Mouse (Mus musculus) kidney, postnatal 25 days (tissue): ENCODE results near the gene Ankrd63.

Experiments used
- DNase-seq, 2 experiments: peaks; one replicate each; pipeline ENCODE4 v3.0.0; 2021; ENCODE audit warnings: mixed read lengths in 2 of 2

The Ankrd63 gene

DNA sequence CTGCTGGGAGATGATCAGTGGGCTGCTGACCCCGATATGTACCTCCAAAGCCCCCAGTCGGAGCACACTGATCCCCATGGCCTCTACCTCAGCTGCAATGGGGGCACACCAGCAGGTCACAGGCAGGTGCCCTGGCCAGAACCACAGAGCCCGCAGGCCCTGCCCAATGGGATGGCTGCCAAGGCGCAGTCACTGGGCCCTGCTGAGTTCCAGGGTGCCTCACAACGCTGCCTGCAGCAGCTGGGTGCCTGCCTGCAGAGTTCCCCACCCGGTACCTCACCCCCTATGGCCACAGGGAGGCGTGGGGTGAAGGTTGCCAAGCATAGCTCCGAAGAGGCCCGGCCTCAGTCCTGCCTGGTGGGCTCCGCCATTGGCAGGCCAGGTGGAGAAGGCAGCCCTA, 13.9 kb downstream of the Ankrd63 start:
- DNase-seq: peak; percentile 44 to 66

DNA sequence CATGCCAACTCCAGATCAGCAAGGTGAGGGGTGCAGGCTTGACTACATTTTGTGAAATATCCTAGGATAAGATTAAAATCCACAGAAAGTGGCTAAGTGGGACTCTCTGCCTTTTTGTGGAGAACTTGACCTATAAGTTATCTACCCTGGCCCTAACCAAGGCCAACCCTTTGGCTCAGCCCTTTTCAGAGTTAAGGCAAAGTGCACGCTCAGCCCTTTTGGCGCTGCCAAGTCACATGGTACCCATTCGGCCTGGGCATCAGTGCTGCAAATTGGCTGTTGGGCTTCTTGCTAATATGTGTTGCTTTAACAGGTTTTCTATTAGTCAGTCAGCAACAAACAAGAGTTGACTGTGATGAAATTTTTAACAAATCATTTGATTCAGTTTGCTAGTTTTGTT, 16.0 kb downstream of the Ankrd63 start:
- DNase-seq: peak; percentile 58 to 77

DNA sequence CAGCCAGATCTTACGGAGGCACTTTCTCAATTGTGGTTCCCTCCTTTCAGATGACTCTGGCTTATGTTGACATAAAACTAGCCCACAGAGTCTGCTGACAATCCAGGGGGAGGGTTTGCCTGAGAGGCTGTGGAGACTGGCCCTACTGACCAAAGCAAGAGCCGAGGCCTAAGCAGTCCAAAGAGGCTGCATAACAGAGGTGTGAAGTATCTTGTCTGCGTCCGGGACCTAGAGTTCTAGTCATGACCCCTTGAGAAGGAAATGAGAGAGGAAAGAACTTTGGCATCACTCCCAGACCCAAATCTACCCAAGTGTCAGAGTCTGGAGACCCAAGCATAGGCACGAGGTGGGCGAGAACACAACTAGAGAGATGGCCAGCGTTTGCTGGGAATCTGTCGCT, 17.1 kb downstream of the Ankrd63 start:
- no peak for DNase-seq

DNA sequence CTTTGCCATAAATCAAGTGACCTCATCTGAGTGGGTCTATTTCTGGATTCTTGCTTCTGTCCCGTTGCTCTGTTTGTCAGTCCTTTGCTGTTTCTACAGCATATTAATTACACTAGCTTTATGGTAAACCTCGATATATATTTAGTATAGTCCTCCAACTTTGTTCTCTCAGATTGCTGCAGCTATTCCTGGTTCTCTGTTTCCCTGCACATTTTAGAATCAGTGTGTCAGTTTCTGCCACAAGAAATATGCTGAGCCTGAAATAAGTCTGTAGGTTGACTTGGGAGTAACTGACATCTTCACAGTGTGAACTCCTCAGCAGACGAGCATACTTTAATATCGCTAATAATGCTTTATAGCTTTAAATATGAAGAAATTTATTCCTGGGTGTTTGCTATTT, 18.7 kb downstream of the Ankrd63 start:
- no peak for DNase-seq

DNA sequence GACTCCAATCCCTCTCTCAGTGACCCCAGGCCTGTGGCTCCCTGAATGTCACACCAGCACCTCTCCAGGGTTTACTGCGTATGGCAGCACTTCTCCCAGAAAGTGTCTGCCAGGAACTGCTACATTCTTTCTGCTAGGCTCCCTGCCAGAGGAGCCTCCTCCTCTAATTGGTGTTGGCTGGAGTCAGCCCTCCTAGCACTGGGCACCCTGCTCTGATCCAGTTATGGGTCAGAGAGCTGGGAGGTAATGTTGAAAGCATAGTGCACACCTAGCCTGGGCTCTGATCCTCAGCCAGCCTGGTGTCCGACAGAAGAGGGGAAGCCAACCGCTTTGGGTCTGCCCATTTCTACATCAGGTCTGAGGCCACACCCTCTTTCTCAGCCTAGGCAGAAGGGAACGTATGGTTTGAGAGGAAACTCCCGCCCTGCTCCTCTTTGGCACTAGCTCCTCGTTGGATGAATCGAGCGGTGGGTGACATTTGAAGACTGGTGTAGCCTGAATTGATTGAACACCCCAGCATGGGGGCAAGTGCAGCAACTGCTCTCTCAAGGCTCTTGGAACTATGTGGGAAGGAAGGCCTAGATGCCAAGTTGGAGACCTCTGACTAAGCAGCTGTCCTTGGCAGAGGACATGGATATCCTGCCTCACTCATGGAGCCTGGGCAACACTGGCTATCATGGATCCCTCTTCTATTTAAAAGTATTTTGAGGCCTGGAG, 21.1 kb downstream of the Ankrd63 start:
- DNase-seq: peak; percentile 60 to 74

DNA sequence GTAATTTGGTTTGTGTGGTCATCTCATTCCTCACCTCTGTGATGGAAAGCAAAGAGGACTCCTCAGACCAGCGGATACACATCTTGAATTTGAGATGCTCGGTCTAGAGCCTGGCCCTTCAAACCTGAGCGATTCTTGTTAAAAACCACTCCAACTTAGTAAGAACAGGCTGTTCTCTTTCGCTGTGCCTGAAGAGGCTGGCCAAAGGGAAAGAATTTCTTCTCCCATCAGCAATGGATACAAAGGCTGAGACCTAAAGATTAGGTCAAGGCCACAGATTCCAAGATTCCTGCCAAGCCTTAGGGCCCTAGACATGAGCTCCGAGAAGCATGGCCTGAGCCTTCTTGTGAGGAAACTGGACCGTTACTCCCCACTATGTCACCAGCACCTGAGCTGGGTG, 22.8 kb downstream of the Ankrd63 start:
- no peak for DNase-seq

DNA sequence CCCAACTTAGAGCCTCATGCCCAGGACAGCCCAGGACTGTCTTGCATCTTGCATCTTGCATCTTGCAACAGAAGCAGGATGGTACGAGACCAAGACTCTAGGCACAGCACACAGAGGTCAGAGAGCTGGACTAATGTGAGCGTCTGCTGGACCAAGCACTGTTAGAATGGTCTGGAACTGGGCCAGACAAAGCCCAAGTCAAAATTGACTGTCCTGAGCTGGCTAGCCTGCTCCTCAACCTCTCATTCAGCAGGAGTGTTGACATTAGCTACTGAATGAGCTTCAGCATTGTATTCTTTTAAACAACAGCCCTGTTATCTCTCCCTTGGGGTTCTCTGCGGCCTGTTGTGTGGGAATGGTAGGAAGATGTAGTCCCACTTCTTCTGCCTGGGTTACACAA, 24.2 kb downstream of the Ankrd63 start:
- no peak for DNase-seq

DNA sequence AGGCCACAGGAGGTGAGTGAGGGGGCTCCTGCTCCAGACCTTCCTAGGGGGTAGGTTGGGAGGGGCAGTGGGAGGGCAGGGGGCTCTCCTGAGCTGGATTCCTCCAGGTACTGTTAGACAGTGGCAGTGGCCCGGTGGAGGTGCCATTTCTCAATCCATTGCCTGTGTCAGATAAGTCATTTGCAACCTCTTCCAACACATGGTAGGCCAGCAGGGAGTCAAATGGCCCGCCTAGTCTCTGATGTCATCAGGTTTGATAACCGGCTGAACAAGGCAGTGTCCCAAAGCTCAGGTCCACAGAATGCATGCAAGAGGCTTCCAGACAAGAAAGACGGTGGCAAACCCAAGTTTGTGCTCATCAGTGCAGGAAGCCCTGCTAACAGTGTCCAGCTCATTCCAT, 25.9 kb downstream of the Ankrd63 start:
- DNase-seq: peak in 1 of 2 experiments; percentile 54

DNA sequence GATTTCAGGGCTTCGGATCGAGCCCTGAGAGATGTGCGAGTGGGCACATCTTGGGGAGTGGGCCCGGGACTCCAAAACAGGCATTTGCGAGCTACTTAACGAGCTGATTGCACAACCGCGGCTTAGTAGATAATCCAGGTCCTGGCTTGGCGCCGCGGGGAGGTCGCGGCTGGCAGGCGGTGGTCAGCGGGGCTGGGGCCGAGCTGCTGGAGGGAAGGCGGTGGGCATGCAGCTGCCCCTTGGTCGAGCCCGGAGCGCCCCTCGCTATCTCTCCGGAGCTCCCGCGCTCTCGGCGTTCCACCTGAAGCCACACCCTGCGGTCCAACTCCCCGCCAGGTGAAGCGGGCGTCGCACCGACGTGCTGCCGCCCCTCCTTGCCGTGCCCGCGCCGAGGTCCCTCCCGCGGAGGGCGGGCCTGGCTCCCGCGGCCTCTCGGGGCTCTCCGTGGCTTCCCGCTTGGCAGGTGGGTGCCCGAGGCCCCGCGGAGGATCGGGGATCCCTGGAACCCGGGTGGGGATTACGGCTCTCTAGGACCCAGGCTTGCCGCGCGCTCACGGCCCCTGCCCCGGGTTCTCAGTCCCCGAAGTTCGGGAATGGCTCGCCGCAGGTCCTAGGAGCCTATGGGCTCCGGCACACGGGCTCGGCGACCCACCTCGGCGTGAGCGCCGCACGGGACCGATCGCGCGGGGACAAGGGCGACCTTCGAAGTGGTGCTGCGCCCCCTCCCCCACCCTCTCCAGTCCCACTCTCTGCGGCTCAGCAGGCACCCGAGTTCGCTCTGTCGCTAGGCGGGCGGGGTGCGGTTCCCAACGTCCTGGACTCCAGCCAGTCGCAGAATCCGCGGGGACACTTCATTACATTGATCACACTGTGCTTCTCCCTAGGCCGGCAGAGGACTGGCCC, 26.7 kb downstream of the Ankrd63 start:
- peak; percentile 50 to 66 for DNase-seq

DNA sequence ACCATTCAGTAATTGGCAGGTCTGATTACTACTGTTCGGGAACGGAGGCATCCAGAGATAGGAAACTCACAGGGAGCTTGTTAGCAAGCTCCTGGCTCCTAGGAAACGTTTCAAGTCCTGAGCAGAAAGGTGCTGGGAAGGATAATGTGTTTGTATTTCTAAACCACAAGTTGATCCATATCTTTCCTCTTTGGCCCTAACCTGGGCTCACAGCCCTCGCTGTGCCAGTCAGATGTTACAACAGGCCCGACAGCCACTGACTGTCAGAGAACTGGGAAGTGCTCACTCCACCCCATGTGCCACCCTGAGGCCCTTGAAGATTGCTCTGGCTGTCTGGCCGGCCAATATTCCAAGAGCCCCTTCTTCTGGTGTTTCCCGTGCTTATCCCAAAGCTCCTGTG, 29.3 kb downstream of the Ankrd63 start:
- no peak for DNase-seq

DNA sequence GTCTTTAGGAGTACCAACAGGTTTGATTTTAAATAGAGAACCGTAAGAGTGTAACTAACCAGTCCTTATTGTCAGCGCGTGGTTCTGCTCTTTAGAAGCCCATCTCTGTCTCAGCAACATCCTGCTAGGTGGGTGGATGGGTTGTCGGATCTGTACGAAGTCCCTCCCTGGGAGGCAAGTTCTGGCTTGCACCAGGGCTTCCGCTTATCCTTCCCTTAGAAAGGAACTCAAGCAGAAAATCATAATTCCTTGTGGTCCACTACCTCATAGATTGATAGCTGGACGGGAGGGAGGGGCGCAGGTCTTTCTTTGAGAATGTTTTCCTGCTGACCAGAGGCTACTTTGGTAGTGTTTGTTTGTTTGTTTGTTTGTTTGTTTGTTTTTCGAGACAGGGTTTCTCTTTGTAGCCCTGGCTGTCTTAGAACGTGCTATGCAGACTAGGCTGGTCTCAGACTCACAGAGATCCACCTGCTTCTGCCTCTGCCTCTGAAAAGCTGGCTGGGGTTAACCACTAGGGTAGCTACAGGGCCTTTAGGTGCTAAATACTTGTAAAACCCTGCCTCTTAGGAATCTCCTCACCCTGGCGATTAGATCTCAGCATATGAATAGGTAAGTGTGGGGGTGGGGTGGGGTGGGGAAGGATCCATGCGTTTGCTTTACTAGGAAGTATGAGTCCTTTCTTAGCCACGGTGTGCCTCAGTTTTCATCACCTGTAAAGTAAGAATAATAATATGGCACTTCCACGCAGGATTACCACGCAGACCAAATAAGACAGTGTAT, 29.9 kb downstream of the Ankrd63 start:
- DNase-seq: no peak

DNA sequence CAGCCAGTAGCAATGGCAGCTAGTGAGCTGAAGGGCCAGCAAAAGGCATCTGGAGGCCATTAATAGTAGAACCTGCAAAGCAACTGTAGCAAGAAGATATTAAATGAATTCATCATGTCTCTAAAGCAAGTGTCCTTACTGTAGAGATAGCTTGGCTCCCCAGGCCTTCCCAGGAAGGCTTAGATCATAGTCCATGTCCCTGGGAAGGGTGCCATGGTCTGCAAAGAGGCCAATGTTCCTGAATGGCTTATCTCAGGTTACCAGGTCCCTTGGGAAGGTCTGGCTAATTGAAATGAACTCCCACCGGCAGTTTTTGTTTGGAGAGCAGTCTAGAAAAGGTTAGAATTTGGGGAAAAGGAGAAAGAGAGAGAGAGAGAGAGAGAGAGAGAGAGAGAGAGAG, 32.0 kb downstream of the Ankrd63 start:
- DNase-seq: no peak

DNA sequence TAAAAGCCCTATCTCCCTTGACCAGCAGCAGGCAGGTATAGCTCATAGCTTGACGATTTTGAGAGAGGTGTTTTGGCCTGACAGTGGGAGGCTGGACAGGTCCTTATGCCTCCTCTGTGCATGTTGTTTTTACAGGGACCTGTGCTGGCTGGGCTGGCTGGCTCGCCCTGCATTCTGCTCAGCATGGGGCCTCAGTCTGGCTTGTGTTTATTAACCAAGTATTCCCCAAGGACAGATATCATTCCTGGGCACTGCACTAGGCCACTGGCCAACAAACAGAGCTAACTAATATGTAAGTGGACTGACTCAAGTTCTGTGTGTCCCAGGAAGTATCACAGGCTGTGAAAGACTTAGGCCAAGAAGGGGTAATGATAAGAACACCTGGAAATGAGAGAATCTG, 34.0 kb downstream of the Ankrd63 start:
- peak; percentile 74 to 88 for DNase-seq

DNA sequence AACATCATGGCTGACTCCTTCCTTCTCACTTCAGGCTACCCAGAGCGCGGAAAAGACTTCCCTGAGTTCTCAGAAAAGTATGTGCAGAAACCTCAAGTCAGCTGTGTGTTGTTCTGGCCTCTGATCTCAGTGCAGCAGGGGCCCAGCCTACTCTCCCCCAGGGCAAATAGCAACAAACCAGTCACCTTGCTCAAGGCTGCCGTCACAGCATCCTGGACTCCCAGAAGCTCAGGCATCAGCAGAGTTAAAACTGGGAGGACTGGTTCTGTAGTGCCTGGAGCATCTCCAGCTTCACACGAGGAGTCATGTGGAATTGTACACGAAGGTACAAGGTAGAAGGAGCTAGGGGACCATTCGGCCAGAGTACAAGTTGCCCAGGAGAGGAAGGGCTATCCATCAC, 34.5 kb downstream of the Ankrd63 start:
- DNase-seq: peak; percentile 70 to 90

DNA sequence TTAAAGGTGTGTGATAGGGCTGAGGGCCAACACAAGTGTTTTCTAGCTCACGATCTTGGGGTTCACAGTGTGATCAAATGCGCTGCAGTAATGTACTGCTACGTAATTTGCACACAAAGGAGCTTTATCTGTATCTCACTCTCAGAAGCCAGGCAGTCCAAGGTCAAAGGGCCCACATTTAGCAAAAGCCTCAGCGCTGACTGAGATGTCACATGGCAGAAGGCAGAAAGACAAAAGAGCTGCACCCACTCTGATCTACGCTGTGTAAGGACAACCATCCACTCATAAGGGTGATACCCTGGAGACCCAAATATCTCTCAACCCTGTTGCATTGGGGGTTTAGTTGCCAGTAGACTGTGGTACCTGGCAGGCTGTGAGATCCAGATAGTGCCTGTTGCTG, 36.6 kb downstream of the Ankrd63 start:
- no peak for DNase-seq

DNA sequence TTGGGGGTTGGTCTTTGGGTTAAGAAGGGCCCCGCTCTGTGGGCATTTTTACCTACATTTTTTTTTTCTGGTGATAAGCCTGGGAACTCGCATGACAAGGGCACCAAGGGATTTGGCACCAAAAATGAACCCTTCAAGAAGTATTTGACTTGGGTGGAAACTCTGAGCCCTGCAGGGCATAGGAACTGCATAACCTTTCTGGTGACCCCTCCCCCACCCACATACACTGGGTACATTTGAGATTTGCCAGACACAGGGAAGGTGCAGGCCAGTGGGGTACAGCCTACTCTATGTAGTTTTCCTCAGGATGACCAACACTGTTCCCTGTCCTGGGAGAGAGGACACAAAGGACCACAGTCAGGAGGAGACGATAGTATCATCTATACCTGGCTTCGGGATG, 38.1 kb downstream of the Ankrd63 start:
- peak; percentile 52 to 61 for DNase-seq

DNA sequence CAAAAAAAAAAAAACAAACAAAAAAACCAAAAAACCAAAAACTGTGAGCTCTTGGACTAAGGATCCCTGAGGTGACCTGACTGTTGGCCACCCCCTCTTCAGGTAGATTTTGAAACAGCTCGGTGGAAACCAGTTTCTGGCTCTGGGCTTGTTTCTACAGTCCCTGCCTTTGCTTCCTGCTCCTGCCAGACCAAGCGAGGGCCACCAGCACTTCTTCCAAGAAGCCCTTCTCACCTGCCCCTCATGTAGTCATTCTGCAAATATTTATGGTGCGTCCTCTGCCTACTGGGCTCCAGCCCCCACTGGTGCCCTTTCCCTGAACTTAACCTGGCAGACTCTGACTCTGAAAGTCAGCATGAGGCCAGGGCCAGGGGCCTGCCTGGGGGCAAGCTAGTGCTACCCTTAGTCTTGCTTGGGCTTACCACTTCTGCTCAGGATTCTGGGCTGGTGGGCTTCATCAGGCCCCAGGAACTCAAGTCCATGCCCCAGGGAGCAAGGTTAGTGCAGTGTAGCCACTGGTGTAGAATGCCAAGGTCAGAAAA, 38.7 kb downstream of the Ankrd63 start:
- DNase-seq: peak in 1 of 2 experiments; percentile 58

DNA sequence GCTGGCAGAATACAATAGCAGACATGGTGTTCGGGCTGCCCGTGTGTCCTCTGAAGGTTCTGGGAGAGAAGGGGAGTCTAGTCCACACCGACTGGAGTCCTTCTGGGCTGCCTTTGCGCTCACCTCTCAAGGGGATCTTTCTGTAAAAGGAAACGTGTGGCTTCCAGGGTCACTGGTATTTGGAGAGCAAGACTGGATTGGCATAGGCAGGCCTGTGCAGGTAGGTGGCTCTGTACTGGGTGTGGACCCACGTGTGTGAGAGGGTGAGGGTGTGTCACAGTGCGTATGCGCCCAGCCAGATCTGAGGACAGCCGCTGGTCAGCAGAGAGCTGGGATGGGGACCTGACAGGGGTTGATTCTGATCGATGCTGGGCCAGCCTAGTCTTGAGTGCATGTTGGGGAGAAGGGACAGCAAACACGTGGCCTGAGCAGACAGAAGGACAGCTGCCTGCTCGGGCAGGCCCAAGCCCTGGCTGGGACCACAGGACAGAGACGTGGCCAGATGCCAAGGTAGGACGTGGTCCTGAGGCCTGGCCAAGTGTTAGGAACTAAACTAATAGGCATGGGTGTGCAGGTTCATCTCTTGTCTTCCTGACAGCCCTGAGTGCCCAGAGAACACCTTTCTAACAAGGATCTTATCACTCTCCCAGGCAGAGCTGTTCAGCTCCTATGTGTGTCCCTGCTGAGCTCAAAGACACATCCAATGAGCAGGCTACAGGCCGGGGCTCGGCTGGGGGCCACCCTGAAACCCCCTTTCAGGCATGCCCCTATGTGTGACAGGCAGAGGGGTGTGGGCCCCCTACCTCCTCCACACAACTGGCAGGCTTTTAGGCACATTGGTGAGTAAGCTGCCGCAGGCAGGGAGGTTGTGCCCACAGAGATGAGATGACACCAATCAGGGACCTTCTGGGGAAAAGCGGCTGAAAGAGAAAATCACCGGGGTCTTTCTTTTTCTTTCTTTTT, 39.7 kb downstream of the Ankrd63 start:
- peak; percentile 28 to 63 for DNase-seq

DNA sequence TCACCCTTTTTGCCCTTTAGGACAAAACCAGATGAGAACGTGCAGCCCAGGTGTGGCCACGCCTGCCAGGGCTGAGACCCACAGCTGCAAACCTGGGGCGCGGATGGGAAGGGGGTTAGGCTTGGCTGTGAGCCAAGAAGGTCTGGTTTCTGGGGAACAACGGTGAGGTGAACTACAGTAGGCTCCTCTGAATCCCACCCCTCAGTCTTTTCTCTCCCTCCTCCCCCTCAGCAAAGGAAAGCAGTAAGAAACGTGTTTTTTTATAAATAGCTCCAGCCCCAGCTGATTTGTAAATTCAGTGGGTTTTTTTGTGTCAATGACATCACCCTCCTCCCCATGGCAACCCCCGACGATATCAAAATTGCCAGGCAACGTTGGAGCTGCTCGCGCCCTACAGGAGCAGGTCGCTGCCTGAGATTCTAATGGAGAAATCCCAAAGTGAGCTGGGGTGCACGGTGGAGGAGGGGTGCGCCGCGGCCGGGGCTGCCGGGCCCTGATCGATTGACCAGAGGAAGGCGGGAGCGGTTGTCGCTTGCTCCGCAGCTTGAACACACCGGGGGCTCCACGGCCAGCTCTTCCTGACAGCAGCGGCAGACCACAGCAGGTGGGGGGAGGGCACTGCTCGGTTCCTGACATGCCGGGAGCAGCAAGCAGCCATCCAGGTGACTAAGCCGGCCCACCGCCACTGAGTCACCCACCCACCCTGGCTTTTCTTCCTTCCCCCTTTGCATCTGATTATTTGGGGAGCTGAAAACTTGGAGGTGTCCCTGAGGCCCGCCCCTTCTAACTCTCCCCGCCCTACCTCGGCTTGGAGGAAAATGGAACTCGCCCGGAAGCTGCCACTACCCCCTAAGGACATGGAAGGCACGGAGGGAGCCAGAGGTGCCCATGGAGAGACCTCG, 40.6 kb downstream of the Ankrd63 start, which contains the start of gene Pak6:
Gene Pak6 (plus strand): TSS at position 402 of the 902 bp plus-strand sequence.
- DNase-seq: no peak

DNA sequence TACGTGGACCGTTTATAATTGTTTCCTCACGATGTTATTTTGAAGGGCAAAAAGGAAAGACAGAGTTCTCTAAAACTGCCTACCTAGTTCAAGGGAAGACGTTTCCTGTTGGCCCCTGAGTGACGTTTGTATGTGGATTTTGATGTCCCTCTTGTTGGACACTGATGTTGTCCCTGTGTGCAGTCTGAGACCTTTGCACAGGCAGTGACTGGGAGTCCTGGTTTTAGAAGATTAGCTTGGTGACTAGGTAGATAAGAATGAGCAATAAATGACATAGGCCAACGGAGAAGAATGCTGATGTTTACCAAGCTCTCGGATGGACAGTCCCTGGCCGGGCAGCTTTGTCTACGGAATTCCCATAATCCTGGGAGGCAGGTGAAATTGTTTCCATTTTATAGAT, 41.9 kb downstream of the Ankrd63 start:
- no peak for DNase-seq
